Mouse (Mus musculus) heart, embryonic 14.5 days (tissue): ENCODE data around the gene Mllt10. TPM values are rescaled to one million over a fixed set of nuclear protein-coding genes. Genes with fewer than 3 reads are reported as not detected.
A peak's percentile ranks its signal among the peaks of the same experiment; 100 is the strongest.

ENCODE experiments used
- ATAC-seq: fragments of 200-750 bp; cut with Nextera tagmentation; 2 replicates; pipeline ENCODE4 v1.8.0; 2017; ENCODE audit warnings: low read depth, moderate TSS enrichment; ENCODE audit not compliant: insufficient number of reproducible peaks, insufficient read depth, low FRiP score
- H3K27ac ChIP-seq, 2 experiments: fragments of 200-500 bp in 1 of 2; fragments of 300-500 bp in 1 of 2; sonication (generic) in 1 of 2; replicated peaks in 1 of 2; 2 replicates each; pipeline ENCODE4 v1.5.1; 2012 to 2014; ENCODE audit warnings: low read depth in 2 of 2, low read length in 2 of 2, control low read depth in 1 of 2, mild to moderate bottlenecking in 1 of 2, mixed read lengths in 1 of 2; ENCODE audit not compliant: control insufficient read depth in 1 of 2, insufficient read depth in 1 of 2
- H3K27me3 ChIP-seq: fragments of 300-500 bp; sonication (generic); 2 replicates; pipeline ENCODE4 v1.6.1; 2014; ENCODE audit warnings: mild to moderate bottlenecking, low read length, control low read depth; ENCODE audit not compliant: control insufficient read depth, insufficient read depth
- H3K36me3 ChIP-seq: fragments of 300-500 bp; sonication (generic); 2 replicates; pipeline ENCODE4 v1.6.1; 2014; ENCODE audit warnings: mild to moderate bottlenecking, control low read depth, low read length, mixed read lengths; ENCODE audit not compliant: control insufficient read depth, insufficient read depth
- H3K4me1 ChIP-seq, 2 experiments: fragments of 200-500 bp in 1 of 2; fragments of 300-500 bp in 1 of 2; sonication (generic) in 1 of 2; 2 replicates each; pipeline ENCODE4 v1.6.1; 2012 to 2014; ENCODE audit warnings: low read length in 2 of 2, control low read depth in 1 of 2, mixed read lengths in 1 of 2; ENCODE audit not compliant: control insufficient read depth in 2 of 2, insufficient read depth in 2 of 2
- H3K4me2 ChIP-seq: fragments of 300-500 bp; sonication (generic); 2 replicates; pipeline ENCODE4 v1.6.1; 2014; ENCODE audit warnings: mild to moderate bottlenecking, low read length
- H3K4me3 ChIP-seq, 2 experiments: fragments of 200-500 bp in 1 of 2; fragments of 300-500 bp in 1 of 2; sonication (generic) in 1 of 2; 2 replicates each; pipeline ENCODE4 v1.5.1; 2012 to 2014; ENCODE audit warnings: low read length in 2 of 2, mild to moderate bottlenecking in 2 of 2, control low read depth in 1 of 2, low read depth in 1 of 2, moderate library complexity in 1 of 2; ENCODE audit not compliant: control insufficient read depth in 1 of 2, insufficient read depth in 1 of 2
- H3K9ac ChIP-seq: fragments of 300-500 bp; sonication (generic); 2 replicates; pipeline ENCODE4 v1.6.1; 2014; ENCODE audit warnings: mild to moderate bottlenecking, low read length
- H3K9me3 ChIP-seq: fragments of 300-500 bp; sonication (generic); 2 replicates; pipeline ENCODE4 v1.6.1; 2016; ENCODE audit warnings: low read length, control low read depth; ENCODE audit not compliant: control insufficient read depth
- WGBS: fragments of 180-500 bp; shearing (Covaris S2); extraction: QIAGEN DNeasy Blood & Tissue Kit; methylation state at CpG from one replicate; pipeline ENCODE4 v1.1.7; 2014; 5-methylcytosine and 5-hydroxymethylcytosine counted together
- microRNA-seq: library from miRNA; unstranded; fragments of <30 nt; microRNA quantifications from one replicate; pipeline ENCODE4, GENCODE M21; 2016
- polyA plus RNA-seq: library from polyadenylated mRNA; unstranded; fragments of >200 nt; fragmentation: Nextera tagmentation; extraction: Ambion mirVana; gene quantifications from 2 replicates; pipeline ENCODE4 v1.2.1, GENCODE M21; 2014

Mllt10 gene
- polyA plus RNA-seq, 1 experiment from 2014 or later, result 27.1 TPM

GRCm38 (mm10) chr2:18231143-18231542, 176.1 kb downstream of the Mllt10 start:
- Histone ChIP-seq H3K4me2 (no peak overlapping the region), H3K4me3 (no peak overlapping the region), H3K27me3 (no peaks in the 10 kb centered on the region), H3K27ac (no peak overlapping the region), H3K9me3 (no peaks in the 10 kb centered on the region), H3K9ac (no peak overlapping the region), H3K4me1 (peaks cover 5 to 12% of the 10 kb centered on the region in 2 experiments; a peak in 3 of 4 replicates), H3K36me3 (no peaks in the 10 kb centered on the region)
- 70% methylated on average over 4 of the region's 4 CpGs for WGBS
- ATAC-seq, result no peak

DNA sequence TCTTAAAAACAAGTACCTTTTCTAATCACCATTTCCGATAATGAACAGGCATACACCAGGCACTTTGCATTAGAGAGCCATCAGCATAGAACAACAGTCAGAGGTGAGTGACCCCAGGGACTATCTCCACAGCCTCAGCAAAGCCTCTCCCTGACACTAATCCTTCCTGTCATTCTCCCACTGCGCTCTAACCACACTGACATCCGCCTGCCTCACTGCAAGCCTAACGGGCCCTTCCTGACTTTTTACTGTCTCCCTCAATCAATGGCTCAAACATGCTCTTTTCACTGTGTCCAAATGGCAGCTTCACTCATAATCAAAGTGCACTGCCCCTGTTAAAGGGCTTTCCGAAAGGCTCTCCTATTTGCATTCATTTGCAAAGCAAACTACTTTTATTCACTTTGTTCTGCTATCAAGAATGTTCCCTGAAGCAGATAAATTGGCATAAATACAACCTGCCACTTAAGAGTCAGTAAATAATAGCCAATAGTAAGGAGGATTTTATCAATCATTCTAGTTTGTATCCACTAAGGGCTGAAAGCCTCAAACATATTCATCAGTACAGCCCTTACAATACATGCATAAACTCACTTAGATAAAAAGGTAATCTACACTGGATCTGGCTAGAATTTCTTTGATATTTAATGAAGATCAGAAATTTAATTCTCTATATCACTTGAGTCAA, 178.0 kb downstream of the Mllt10 start:
- WGBS, result 17% methylated on average over 5 of the region's 5 CpGs
- Histone ChIP-seq H3K9me3 (no peaks in the 10 kb centered on the region), H3K36me3 (no peaks in the 10 kb centered on the region), H3K4me1 (peaks cover 5 to 12% of the 10 kb centered on the region in 2 experiments; a peak in 3 of 4 replicates), H3K27ac (no peak overlapping the region), H3K27me3 (no peaks in the 10 kb centered on the region), H3K4me3 (no peak overlapping the region), H3K4me2 (no peak overlapping the region), H3K9ac (no peak overlapping the region)
- no peak for ATAC-seq

DNA sequence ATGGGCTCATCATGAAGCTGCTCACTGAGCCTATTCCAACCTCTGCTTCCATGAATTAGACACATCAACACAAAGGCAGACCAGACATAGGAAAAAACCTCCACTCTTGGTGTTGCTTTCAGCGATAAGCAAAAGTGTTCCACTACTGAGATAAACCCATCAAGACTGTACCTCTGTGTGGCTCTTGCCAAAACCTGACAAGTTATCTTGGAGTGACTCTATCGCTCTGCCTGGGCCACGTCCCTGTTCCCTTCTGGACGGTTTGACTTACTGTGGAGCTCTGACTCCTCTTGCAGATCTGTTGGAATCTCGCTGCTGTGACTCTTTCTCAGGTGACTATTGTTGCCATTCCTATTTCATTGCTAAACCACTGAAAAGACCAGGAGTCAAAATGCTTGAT, 180.5 kb downstream of the Mllt10 start:
- 29% methylated on average over 5 of the region's 5 CpGs for WGBS
- H3K4me2 ChIP-seq, result no peak overlapping the region
- no peak overlapping the region for H3K9ac ChIP-seq
- no peaks in the 10 kb centered on the region for H3K36me3 ChIP-seq
- H3K27ac ChIP-seq, result no peak overlapping the region
- no peak overlapping the region for H3K4me3 ChIP-seq
- H3K4me1 ChIP-seq, result peaks cover 3 to 8% of the 10 kb centered on the region in 2 experiments; a peak in 3 of 4 replicates
- no peaks in the 10 kb centered on the region for H3K9me3 ChIP-seq
- ATAC-seq, result no peak
- no peaks in the 10 kb centered on the region for H3K27me3 ChIP-seq

DNA sequence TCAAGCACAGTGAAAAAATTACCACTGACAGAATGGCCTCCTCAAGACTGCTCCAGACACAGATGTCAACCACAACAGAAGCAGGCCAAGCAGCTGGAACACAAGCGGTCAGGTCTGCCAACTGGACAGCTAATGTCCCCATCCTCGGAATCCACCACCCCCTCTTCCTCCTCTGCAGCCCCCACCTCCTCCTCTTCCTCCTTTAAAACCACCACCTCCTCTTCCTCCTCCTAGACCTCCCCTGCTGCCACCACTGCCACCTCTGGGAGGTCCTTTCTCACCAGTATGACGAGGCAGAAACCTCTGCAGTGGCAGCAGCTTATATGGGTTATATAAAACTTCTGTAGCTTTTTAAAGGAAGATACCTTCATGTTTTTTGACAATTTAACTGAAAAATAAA, 194.2 kb downstream of the Mllt10 start:
- Histone ChIP-seq H3K27ac (no peak overlapping the region), H3K9me3 (0 out of 2 replicates have a peak, but pooled peaks cover 5% of the 10 kb centered on the region), H3K4me1 (no peaks in the 10 kb centered on the region), H3K4me2 (no peak overlapping the region), H3K9ac (no peak overlapping the region), H3K36me3 (peaks cover 4% of the 10 kb centered on the region), H3K27me3 (no peaks in the 10 kb centered on the region), H3K4me3 (no peak overlapping the region)
- 94% methylated on average over 3 of the region's 3 CpGs for WGBS
- ATAC-seq, result no peak

Small RNAs within 50 kb of the gene (microRNA-seq; reads per million reads assigned to microRNA genes)
- gene Gm23638, result not detected
- 9.2 reads per million, percentile 21 among the genes with 10 or more reads in this experiment for gene Mir7655

Other genes with a start within 250 kb of the Mllt10 start
- gene H2al2a, start 58.3 kb upstream of the Mllt10 start, polyA plus RNA-seq, result not detected in 2 replicates
- gene A930004D18Rik, start 17.5 kb upstream of the Mllt10 start, polyA plus RNA-seq, result 5.8 and 8.9 TPM in 2 replicates
- 4.7 and 6.4 TPM in 2 replicates for gene Skida1, start 6.2 kb upstream of the Mllt10 start, polyA plus RNA-seq